Mouse (Mus musculus) monocyte, adult 59 days (primary cell): ENCODE data around the gene Osr1. TPM values are rescaled to one million over a fixed set of nuclear protein-coding genes. Genes with fewer than 3 reads are reported as not detected.

Source experiments
- total RNA-seq, 2 experiments: library from RNA; stranded (reverse); gene quantifications; one replicate each; pipeline ENCODE4 v1.2.4; 2023

Osr1 gene
- 1 to 10 TPM in 1 of 2 experiments, under 1 TPM in 1; 0.33 to 1.6 TPM for total RNA-seq

DNA sequence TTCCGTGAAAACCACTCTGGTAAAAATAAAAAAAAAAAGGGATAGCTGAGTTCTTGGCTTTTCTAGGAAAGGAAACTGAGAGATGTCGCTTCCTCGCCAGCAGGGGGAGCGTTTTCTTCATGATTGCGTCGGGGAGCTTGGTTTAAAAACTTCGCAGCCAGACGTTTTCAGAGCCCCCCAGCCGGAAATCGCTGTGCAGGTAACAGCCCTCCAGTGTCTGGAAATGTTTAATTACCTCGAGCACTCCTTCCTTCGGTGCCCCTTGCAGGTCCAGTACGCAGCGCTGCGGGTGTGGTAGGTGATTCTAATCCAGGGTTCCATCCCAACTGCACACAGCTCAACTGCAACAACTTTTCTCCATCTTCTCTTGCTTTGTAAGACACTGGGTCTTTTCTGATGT lies at the start of gene Osr1:
Osr1 (plus strand) TSS at position 146 of the 400 bp plus-strand sequence.

